Mouse (Mus musculus) v-Abl transformed pro-B cells (cell line): Measurements from ENCODE around the gene Edrf1.

ENCODE experiments used
- in situ Hi-C, 2 experiments: fragments of 400-800 bp; cut with MboI; formaldehyde crosslinking; loops; one replicate each; pipeline ENCODE4 v1.15.1; 2025; ENCODE audit not compliant: unreplicated experiment in 2 of 2

Edrf1 gene

DNA sequence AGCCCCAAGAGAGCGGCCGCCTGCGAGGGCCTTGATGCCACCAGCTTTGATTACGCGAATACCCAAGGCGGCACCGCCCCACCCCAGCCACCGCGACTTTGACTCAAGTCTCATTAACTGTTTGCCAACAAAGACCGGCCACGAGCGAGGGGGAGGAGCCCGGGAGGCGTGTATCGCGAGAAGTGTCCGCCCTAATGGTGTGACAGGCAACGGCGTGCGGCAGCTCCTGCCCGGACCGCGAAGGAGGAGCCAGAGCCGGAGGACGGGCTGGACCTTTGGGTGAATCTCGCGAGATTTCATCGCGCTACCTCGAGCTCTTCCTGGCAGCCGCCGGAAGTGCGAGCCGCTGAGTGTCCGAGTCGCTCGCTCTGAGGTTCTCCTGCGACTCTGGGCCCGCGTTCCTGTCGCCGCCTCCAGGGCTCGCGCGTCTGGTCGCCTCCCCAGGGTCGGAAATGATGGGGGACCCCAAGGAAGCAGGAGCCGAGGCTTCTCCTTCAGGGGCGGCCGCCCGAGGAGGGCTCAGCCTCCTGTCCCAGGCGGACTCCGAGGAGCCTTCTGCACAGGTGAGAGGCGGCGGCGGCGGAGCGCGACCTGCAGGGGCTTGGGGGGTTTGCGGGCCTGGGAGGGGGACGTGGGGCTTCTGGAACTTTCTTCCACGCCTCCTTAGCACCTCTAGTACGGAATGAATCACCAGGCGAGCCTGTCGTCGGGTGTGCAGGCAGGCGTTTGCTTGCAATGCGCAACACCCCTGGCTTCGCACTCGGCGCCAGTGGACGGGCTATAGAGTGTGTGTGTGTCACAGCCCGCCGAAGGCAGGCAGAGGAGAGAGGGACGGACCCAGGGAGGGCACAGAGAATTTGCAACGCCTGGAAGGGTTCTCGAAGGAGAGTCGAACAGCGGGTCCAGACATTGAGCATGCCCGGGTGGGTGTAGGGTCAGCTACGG is at the start of gene Edrf1:
Edrf1 (plus strand) TSS at position 183 of the 945 bp plus-strand sequence.
- in situ Hi-C loops = loop anchor here (5.0 to 25.0 kb wide), 4 partner anchors 605 to 1075 kb away; no protein-coding TSS in a partner anchor

DNA sequence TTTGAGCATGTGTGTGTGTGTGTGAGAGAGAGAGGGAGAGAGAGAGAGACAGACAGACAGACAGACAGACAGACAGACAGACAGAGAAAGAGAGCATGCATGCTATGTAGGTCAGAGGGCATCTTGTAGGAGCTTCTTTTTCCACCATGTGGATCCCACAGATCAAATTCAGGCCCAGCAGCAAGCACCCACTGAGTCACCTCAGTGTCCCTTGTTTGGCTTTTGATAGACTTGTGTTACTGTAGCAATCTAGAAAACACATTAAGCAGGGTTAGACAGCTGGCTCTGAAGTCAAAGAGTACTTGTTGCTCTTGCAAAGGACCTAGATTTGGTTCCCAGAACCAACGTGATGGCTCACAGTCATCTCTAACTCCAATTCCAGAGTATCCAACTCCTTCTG is 45.6 kb upstream of the Edrf1 start:
- in situ Hi-C loops = no loop called here

DNA sequence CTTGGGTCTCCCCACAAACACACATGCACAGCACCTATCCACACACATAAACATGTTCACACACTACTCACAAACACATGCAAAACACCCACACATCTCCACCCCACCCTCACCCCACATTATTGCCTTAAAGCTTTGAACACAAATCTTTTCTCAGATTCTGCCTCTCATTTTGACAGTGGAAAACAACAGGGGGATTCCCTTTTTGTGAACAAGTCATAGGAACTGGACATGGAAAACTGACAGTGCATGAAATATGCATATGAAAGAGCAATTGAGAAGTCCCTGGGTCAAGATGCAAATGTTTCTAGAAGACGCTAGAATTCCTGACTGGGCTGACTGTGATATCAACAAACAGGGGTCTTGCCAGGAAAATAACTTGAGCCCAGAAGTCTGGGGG is 36.8 kb upstream of the Edrf1 start:
- in situ Hi-C loops = no loop called here

DNA sequence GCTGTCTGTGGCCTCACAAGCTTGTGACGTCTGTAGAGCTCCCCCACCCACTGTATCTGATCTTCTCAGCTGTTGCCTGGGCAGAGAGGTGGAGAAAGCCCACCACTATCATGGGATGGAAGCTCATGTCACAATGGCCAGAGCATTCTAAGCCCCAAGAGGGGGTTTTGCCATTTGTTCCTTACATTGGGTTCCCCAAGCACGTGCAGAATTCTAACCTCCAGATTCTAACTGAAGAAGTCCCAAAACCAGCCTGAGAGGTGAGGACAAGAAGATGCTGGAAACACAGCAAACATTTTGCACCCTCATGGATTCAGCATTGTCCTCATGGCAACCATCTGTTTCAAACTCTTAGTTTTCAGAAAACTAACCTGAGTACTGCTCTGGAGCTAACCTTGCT is 35.3 kb upstream of the Edrf1 start, which contains the start of gene Tex36:
Tex36 (minus strand) TSS at position 101 of the 400 bp plus-strand sequence.
- in situ Hi-C loops = no loop called here

DNA sequence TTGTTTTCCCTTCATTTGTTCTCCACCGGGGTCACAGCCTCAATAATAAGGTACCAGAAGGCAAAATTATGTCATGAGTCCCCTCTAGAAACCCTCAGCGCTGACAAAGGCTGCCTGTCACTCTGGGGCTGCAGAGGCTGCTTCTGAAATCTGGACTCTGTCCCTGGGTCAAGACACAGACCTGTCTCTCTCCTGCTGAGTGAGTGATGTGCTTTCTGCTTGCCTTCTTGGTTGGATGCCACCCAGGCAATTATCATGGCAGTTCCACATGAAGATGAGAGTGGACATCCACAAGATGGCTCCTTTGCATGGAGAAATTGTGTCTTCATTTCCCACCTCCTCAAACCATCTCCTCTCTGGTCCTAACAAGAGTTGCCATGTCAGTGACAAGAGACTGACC is 34.2 kb upstream of the Edrf1 start:
- in situ Hi-C loops = no loop called here

DNA sequence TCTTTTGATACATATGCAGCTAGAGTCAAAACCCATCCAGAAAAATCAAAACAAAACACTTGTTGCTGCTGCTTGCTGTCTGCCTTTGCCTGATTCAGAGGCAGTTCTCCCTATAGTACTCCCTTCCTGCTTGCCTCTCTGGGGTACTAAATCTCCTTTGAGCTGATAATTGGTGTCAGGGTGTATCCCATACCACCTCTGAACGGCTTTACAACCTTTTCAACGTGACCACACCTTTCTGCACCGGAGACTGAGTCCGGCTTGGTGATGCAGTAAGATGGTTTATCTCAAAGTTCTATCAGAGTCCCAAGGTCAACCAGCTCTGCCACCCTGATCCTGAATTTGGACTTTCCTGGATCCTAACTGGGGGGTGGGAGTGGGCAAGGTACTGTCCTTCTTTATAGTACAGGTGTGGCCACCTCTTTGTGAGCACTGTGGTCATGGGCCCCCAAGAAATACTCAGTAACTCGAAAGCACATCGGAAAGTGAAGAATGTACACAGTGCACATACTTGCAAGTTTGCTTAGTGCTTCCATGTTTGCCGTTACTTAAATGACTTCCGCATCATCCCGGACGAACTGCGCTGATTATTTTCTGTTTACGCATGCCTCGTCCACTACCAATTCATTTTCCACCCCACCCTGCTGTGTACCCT is 32.8 kb upstream of the Edrf1 start:
- in situ Hi-C loops = no loop called here

DNA sequence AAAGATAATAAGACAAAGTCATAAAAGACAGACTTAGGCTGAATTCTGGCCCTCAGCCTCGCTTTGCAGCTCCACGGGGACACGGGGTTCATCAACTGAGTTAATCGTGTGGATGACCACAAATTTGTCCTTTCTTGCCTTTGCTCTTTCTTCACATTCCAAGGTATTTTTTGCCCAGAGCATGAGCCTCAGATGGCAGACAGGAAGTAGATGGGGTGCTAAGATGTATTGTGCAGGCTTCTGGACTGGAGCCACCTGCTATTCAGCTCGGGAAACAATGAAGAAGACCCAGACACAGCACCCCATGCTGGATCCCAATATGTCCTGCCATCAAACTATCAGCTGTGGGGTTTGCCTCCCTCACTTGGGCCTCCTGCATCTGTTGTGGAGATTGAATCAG is 30.0 kb upstream of the Edrf1 start:
- in situ Hi-C loops = no loop called here

DNA sequence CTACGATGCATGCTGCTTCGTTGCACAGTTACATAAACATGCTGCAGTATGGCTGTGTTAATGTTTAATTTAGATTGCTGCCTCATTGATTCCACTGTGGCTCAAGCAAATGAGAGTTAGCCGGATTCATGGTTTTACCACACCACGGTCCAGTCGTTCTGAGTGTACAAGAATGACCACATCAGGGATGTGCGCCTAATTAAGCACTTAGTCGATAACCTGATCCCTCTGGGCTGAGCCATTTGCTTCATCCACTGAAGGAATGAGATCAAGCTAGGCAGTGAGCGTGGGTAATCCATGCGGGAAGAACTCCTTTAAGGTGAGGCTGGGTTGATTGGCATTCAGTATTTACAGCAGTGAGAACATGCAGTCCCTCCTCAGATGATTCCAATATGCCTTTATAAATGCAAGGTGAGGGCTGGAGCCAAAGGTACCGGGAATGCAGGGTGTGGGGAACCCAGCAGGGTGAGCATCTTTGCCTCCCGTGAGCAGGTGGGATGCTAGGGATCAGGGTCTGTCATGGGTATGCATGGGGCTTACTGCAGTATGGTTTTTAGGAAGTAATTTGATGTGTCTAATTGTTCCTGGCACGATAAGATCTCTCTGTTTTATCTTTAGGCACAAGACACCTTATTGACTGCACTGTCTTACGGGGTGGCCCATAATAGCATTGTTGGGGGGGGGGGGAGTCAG is 29.3 kb upstream of the Edrf1 start:
- in situ Hi-C loops = no loop called here

DNA sequence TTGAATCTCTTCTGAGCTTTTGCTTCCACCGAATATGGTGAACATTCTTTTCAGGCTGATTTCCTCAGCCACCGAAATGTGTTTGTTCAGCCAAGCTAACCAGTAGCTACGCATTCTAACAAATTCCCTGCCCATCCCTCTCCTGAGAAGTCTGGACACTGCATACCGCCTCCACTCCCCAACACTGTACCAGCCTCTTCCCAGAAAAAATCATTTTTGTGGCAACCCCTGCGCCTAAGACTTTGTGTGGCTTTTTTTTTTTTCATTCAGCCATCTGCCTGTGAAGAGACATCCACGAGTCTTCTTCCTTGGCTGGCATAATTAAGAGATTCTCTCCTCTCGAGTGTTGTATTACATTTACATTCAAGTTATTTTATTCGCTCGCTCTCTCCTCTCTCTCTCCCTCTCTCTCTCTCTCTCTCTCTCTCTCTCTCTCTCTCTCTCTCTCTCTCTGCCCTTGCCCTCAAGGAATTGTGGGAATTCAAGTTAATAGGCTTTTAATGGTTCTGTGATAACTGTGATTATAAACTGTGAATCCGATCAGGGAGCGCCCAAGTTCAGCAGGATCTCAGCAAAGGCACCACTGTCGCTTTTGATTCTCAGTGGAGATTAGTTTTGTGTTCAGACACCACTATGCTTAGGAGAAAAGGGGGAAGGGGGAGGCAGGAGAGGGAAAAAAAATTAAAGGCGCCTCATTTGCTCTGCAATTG is 28.6 kb upstream of the Edrf1 start:
- in situ Hi-C loops = no loop called here

DNA sequence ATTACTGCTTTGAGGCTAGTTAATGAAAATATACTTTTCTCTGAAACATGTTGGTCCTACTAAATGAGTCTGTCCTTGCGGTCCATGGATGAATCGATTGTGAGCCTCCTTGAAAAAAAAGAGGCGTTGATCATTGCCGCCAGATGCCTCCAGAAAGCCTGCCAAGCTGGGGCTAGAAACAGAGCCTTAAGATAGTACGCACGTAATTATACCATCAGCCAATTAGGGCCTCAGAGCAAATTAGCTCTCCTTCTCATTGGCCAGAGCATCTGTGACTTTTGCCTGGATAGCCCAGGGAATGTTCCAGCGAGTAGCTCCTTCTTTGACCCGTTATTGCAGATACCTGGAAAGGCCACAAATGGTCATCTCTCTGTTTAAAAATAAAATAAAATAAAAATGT is 27.8 kb upstream of the Edrf1 start:
- in situ Hi-C loops = no loop called here

DNA sequence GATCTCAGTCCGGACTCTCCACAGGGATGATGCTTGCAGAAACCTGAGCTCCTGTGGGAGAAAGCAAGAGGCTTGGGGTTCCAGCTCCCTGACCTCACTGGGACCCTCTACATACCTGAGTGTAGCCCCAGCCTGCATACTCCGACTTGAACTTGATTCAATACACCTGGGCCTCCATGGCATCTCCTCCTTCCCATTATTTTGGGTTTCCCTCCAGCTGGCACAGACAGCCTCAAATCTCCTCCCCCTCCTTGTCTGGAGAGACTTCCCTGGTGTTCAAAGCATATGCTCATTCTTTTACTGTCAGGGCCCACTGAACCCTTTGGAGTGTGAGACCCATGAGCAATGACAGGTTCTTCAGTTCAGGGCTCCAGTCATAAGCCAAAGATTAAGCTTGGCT is 24.4 kb upstream of the Edrf1 start:
- in situ Hi-C loops = no loop called here

DNA sequence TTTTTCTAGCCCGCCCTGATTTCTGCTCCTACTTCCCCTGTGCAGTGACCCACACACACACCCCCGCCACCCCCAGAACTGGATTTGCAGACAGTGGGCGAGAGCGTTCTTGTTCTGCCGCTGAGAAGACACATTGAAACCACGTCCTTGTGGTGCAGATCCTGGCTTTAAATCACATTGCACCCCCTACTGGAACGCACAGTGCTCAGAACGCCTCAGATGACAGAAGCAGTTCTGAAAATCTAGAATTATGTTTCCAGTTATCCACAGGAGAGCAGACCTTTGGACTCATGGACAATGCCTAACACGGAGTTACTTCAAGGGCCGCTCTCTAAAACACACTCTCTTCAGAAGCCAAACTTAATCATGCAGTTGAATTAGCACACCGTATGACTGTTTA is 16.6 kb upstream of the Edrf1 start:
- in situ Hi-C loops = no loop called here

DNA sequence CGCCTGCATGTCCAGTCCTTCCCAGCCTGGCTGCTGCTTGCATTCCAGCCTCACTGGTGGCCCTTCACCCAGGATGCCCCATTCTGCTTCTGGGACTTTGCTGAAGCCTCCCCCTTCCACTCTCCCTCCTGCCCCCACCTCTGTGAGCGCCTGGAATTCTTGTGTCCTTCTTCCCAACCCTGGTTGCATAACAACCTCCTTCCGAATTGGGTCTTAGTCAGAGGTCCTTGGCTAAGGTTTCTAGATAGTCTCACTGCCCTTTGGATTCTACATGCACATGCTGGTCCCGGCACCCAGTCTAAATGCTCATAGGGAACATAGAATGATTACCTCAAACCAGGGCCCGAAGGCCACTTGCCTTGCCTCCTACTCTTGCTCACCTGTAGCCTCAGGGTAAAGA is 14.1 kb upstream of the Edrf1 start:
- in situ Hi-C loops = no loop called here

DNA sequence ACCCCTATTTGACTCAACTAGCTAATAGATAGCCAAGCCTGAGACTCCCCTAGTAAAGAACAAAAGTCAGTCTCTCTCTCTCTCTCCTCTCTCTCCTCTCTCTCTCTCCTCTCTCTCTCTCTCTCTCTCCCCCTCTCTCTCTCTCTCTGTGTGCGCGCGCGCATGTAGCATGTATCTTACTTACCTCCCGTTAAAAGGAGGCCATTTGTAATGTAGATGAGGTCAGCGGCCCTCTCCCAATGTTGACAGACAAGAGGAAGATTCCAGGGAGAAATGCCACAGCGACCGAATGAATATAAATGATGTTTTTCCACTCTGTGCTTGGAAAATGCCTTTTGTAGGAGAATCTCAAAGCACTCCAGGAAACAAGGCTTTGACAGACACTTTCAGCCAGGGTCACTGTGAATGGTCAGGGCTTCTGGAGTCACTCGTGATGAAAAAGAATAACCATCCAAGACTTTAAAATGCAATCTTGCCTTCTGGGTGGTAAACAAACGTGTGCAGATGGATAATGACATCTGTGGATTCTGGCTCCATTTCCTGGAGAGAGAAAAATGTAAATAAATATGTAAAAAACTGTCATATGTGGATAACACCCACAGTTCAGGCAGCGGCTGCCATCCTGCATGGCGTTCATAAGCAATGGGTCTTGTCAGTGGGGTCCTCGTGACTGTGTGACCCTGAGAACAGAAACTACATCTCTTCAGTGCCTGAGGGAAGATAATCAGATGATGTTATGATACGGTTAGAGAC is 10.0 kb upstream of the Edrf1 start:
- in situ Hi-C loops = loop anchor here (25.0 kb wide), 3 partner anchors 865 to 1065 kb away; no protein-coding TSS in a partner anchor

DNA sequence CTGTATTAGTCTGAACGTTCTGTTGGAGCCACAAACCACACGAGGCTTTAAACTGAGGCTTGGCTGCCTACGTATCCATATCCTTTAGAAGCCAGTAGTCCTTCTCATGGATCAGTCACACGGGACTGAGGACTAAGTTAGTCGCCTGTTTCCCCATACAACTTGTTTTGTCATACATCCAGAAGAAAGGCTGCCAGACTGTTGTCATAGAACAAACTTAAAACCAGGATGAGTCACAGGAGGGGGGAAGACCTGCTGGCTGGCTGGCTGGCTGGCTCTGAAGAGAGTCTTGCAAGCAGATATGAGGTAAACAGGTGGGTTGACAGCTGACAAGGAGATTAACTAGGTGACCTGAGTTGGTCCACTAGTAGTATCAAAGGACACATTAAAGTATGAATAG is 6.5 kb upstream of the Edrf1 start:
- in situ Hi-C loops = loop anchor here (5.0 to 25.0 kb wide), 4 partner anchors 599 to 1069 kb away; no protein-coding TSS in a partner anchor

DNA sequence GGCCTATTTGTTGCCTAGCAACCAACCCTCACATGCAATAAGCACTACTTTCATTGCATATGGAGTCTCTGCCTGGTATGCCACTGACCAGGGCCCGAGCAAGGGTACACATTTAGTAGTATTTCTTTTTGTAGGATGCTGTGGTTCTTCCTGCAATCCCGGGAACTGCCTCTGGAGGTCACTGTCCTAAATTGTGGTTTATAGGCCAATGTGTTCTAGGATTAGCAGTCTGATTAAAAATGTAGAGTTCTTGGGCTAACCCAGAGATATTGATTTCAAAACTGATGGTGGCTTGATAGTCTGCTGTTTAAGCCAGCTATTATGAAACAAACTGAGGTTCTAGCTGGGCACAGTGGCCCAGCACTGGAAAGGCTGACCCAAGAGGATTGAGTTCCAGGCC is 4.9 kb upstream of the Edrf1 start:
- in situ Hi-C loops = loop anchor here (5.0 to 25.0 kb wide), 4 partner anchors 600 to 1070 kb away; no protein-coding TSS in a partner anchor

DNA sequence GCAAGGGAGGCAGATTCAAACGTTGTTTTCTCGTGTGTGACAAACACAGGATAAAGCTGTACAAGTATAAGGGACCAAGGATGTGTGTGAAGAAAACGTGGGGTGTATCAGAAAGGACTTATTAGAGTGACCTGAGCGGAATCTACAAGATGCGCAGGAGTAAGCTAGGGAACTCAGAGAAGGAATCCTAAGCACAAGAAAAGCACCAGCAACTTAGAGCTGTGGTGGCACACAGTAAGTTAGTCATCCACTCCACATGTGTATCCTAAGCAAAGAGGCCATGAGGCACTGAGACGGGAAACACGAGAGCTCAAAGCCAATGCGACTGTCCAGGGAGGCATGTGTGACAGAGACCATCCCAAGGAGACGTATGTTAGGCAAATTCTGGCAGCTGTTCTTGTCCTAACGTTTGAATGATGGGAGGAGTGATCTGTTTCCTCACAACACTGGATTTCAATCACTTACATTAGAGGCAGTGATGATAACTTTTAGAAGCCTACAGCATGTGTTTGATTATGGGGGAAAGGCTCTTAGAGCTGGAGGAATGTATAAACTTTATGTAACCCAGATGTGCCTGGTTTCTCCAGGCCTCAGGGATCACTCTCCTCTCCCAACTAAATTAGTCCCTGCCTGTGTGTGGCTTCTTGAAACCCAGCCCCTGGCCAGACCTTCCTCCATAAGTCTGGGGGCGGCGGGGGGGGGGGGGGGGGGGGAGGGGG is 2.3 kb upstream of the Edrf1 start:
- in situ Hi-C loops = loop anchor here (5.0 to 25.0 kb wide), 4 partner anchors 603 to 1073 kb away; no protein-coding TSS in a partner anchor

DNA sequence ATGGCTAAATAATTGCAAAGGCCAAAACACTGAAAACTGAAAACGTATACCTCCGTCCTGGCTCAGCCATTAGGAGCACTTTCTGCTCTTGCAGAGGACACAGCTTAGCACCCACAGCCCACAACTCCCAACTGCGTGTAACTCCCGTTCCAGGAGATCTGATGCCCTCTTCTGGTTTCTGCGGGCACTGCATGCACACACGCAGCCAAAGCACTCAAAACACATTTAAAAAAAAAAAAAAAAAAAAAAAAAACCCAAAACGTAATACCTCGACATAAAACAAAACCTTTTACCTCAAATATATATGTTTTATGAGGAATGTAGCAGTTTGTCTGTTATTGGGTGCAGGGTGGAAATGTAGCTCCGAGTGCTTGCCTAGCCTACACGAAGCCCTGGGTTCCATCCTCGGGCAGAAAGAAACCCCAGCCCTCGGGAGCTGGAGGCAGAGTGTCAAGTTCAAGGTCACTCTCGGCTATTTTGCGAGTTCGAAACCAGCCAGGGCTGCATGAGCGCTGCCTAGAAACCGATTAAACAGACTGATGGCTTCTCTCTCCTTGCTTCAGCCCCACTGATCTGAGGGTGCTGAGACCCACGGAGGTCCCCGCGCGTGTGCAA is 498 bp upstream of the Edrf1 start:
- in situ Hi-C loops = loop anchor here (5.0 to 25.0 kb wide), 4 partner anchors 605 to 1075 kb away; no protein-coding TSS in a partner anchor
